Mouse (Mus musculus) embryonic fibroblast, embryonic 13.5 days (primary cell): Measurements from ENCODE around the gene Dclk3. TPM values are rescaled to one million over a fixed set of nuclear protein-coding genes. Genes with fewer than 3 reads are reported as not detected.

Source experiments
- H3K27ac ChIP-seq: 2 replicates; pipeline ENCODE4 v1.5.1; 2012; ENCODE audit warnings: low read length, control low read depth, inconsistent platforms; ENCODE audit not compliant: insufficient read depth
- H3K4me1 ChIP-seq: 2 replicates; pipeline ENCODE4 v1.6.1; 2011; ENCODE audit warnings: low read length; ENCODE audit not compliant: control insufficient read depth, insufficient read depth
- H3K4me3 ChIP-seq: 2 replicates; pipeline ENCODE4 v1.5.1; 2011; ENCODE audit warnings: mild to moderate bottlenecking, control low read depth, low read length; ENCODE audit not compliant: insufficient read depth
- CTCF ChIP-seq: IDR thresholded peaks from 2 replicates; pipeline ENCODE4 v1.5.1; 2011; ENCODE audit warnings: mild to moderate bottlenecking, control low read depth, low read length, moderate library complexity, borderline replicate concordance; ENCODE audit not compliant: insufficient read depth
- POLR2A ChIP-seq: IDR thresholded peaks from 2 replicates; pipeline ENCODE4 v1.6.1; 2011; ENCODE audit warnings: low read depth, mild to moderate bottlenecking, control low read depth, low read length, moderate library complexity
- polyA plus RNA-seq: library from polyadenylated mRNA; stranded (reverse); fragments of >200 nt; gene quantifications from 2 replicates; pipeline ENCODE4 v1.2.4, GENCODE M21; 2011; ENCODE audit warnings: low read depth; ENCODE audit not compliant: missing spikeins, insufficient read length

Dclk3 gene
- polyA plus RNA-seq, 1 experiment, result not detected

DNA sequence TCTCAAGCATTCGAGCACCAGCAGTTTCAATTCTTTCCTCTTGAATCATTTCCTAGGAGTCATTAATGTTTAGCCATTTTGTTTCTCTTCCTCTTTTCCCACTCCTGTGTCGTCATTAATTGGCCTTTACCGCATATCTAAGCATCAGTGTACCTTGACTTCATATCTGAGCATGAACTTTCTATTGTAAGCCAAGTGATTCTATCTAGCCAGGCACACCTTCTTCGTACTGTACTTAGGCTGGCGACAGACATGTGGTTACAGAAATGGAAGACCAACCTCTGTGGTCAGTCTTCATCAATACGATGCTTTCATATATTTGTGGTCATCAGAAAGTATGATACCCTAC is 33.8 kb upstream of the Dclk3 start:
- Histone ChIP-seq H3K4me3 (no peak overlapping the region), H3K4me1 (no peaks in the 10 kb centered on the region), H3K27ac (no peak overlapping the region)
- TF ChIP-seq POLR2A (no peak), CTCF (no peak)

DNA sequence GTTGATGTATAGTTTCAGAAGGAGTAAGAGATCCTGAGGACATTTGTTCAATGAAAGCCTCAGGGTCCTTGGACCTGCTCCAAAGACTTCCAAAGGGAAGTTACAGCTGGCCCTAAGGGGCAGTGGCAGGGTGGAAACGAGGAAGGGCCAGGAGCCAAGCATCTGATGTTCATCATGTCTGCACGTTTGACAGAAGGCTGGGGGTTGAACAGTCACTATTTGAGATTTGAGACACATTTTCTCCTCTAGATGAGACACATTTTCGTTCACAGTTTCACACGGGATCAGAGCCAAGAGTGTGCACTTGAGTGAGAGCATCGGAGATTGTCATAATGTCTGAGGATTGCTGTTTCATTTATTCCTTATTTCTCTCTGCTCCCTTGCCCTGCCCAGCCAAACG is 30.9 kb upstream of the Dclk3 start:
- Histone ChIP-seq H3K4me1 (no peaks in the 10 kb centered on the region), H3K4me3 (no peak overlapping the region), H3K27ac (no peak overlapping the region)
- no peak for TF ChIP-seq POLR2A

DNA sequence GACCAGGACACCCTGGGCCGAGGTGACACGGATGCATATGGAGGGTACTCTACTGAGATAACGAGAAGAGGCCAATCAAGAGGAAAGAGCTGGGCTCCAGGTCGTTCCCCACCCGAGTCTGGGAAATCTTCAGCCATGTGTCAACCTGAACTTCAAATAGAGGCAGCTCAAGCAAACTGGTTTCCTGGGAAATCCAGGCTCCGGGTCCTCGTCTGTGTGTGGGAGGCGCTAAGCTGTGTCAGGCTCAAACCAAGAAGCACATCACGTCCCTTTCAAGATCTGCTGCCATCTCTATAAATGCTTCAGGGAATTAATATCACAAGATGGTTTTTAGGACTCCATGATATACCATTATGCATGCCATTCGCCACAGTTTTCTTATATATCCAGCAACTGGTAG is 30.5 kb upstream of the Dclk3 start:
- Histone ChIP-seq H3K4me1 (no peaks in the 10 kb centered on the region), H3K27ac (no peak overlapping the region), H3K4me3 (no peak overlapping the region)
- TF ChIP-seq POLR2A, result no peak
- TF ChIP-seq CTCF, result no peak

DNA sequence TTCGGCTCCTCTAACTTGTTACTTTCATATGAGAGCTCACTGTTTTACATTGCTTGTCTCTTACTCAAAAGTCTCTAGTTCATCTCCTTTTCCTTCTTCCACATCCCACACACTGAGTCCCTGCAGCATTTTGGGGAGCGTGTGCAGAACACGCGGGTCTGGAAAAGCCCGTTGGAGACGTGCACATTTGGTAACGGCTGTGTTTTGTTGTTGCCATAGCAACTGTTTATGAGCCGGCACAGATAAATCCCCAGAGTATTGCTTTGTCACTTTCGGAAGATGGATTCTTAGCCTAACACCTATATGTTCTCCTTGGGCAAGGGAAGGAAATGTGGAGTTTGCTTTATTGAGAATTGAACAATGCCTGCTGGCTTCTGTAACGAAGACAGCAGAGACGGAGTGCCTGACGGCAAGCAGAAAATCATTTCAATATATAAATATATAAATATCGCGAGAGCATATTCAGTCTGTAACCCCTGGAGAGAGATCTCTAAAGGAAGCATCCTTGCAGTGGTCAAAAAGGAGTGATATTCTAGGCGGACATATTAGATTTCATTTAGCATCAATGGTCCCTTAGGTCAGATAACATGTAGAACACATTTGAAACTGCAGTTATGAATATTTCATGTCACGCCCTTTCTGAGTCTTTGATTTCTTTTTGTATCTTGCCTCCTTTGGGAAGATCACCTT is 26.3 kb upstream of the Dclk3 start:
- H3K27ac ChIP-seq, result no peak overlapping the region
- H3K4me1 ChIP-seq, result no peaks in the 10 kb centered on the region
- no peak overlapping the region for H3K4me3 ChIP-seq
- TF ChIP-seq CTCF (no peak), POLR2A (no peak)

DNA sequence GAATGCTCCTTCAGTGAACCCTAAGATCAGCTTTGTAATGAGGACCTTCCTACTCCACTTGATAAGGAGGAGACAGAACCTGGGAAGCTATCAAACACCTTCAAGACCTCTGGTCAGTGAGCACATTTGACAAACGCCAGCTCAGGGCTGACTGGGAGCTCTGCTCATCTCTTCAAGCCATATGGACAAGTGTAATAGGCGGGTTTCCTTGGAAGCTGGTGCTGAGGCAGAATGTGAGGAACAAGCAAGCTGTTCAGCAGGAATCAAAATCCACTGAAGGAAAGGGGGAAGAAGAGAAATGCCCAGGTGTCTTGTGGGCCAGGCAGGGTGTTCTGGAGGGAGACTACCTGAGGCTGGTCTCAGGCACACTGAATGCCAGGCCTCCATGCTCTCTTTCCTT is 17.0 kb upstream of the Dclk3 start:
- no peak overlapping the region for H3K4me3 ChIP-seq
- TF ChIP-seq CTCF (no peak), POLR2A (no peak)
- no peak overlapping the region for H3K27ac ChIP-seq
- H3K4me1 ChIP-seq, result no peaks in the 10 kb centered on the region

DNA sequence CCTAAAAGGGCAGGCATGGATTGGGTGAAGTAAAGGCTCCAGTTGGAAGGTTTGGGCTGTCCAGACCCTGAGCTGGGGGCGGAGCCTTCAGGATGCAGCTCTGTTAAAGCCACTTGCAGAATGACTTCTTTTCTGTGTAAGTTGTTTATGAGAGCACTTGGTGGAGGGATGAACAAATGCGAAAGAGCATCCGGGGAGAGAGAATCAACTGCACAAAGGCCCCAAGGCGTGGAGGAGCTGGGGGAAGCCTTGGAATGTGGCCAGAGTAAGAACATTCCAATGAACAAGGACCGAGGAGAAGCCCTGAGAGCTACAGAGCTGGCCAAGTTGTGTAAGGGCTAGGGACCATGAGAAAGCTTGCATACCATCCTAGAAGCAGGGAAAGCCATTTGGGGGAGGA is 16.3 kb upstream of the Dclk3 start:
- Histone ChIP-seq H3K4me3 (no peak overlapping the region), H3K4me1 (no peaks in the 10 kb centered on the region), H3K27ac (no peak overlapping the region)
- no peak for TF ChIP-seq CTCF
- no peak for TF ChIP-seq POLR2A

DNA sequence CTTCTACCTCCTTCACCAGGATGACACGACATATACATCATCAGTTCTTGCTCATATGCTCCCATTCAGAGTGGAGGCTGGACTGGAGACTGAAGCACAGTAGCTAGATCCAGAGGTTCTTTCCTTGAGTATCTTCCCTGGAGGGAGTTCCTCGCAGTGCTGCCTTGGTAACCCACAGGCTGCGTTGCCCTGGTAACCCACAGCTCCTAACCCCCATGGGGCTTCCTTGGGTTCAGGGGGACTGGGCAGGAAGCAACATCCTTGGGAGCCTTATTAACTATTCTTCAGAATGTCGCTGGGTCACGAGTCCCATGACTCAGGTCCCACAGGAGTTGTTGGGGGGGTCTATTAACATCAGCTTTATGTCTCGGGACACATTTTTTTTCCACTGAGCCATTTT is 13.8 kb upstream of the Dclk3 start:
- peaks cover 4% of the 10 kb centered on the region; the same call in 1 of the 2 replicates for H3K4me1 ChIP-seq
- no peak overlapping the region for H3K27ac ChIP-seq
- H3K4me3 ChIP-seq, result no peak overlapping the region
- TF ChIP-seq CTCF, result no peak
- no peak for TF ChIP-seq POLR2A

DNA sequence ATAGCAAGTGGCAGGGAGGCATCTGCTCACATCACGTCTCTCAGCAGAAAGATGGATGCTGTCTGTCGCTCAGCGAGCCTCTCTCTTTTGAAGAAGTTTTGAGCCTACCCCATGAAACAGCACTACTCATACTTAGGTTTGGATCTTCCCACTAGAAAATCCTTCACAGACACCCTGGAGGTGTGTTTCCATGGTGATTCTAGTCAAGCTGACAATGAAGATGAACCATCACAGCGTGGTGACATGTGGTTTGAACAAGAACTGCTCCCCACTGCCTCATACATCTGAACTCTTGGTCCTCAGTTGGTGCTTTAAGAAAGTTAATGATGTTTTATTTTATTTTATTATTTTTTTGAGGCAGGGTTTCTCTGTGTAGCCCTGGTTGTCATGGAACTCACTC is 12.9 kb upstream of the Dclk3 start:
- H3K27ac ChIP-seq, result no peak overlapping the region
- no peak for TF ChIP-seq CTCF
- TF ChIP-seq POLR2A, result no peak
- peaks cover 5% of the 10 kb centered on the region; the same call in 1 of the 2 replicates for H3K4me1 ChIP-seq
- no peak overlapping the region for H3K4me3 ChIP-seq

DNA sequence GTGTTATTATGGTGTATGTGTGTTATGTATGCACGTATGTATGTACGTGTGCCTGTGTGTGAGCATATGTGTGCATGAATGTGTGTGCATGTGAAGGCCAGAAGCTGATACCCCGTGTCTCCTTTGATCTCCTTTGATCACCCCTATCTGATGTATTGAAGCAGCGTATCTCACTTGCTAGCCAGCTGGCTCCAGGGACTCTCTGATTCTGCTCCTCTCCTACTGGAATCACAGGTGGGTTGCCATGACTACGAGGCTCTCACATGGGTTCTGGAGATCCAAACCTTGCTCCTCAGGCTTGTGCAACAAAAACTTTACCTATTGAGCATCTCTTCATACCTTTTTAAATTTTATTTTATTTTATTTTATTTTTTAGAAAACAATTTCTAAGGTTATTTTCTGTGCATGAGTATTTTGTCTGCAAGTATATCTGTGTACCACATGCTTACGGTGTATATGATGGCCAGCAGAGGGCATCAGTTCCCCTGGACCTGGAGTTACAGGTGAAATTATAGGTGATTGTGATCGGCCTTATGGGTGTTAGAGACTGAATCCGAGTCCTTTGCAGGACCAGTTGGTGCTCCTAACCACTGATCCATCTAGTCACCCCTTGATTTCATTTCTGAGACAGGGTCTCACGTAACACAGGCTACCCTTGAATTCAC is 10.9 kb upstream of the Dclk3 start:
- no peak overlapping the region for H3K27ac ChIP-seq
- H3K4me1 ChIP-seq, result peaks cover 5% of the 10 kb centered on the region; the same call in 1 of the 2 replicates
- no peak overlapping the region for H3K4me3 ChIP-seq
- TF ChIP-seq CTCF (no peak), POLR2A (no peak)

DNA sequence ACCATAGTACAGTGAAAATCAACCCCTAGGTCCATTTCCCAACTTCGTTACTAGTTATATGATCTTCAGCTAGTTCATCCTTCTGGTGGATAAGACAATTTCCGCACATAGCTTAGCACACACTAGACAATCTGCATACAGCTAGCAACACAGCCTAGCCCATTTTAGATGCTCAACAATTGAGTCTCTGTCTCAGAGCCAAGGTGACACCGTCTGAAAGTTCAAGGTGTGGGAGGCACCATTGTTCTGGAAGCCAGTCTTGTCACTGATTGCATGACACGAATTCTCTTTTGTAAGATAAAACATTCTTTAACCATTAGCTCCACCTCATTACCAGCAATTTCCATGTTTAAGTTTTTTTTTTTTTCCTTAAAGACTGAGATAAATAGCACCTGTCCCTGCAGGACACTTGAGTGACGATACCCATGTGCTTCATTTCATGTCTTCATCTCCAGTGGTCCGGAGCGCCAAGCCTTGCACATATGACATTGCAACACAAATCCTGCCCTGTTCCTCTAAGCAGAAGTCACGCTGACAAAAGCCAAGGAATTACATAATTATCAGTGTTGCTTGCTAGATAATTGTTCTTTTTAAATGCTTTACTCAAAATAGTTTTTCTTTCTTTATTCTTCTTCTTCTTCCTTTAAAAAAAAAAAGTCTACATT is 10.1 kb upstream of the Dclk3 start:
- H3K4me3 ChIP-seq, result no peak overlapping the region

More for the DNA sequence above, 10.1 kb upstream of the Dclk3 start:
- Histone ChIP-seq H3K27ac (no peak overlapping the region), H3K4me1 (peaks cover 5% of the 10 kb centered on the region; the same call in 1 of the 2 replicates)
- TF ChIP-seq CTCF (no peak), POLR2A (no peak)
